Mouse (Mus musculus) left cerebral cortex, postnatal 14 days (tissue): ENCODE data around the gene Cfdp1. TPM values are rescaled to one million over a fixed set of nuclear protein-coding genes. Genes with fewer than 3 reads are reported as not detected.

ENCODE experiments used
- DNase-seq, 2 experiments: peaks; one replicate each; pipeline ENCODE4 v3.0.0; 2021 to 2022; ENCODE audit warnings: low spot score in 2 of 2, mixed read lengths in 1 of 2
- intact Hi-C: fragments of 180-260 bp; cut with DNase I; formaldehyde crosslinking; loops from one replicate; pipeline ENCODE4 v1.15.1; 2025
- total RNA-seq, 2 experiments: library from RNA; stranded (reverse); gene quantifications; 2 replicates each; pipeline ENCODE4 v1.2.3; 2021

Cfdp1 gene
- total RNA-seq, 2 experiments from 2014 or later = 79.4 to 83.6 TPM

DNA sequence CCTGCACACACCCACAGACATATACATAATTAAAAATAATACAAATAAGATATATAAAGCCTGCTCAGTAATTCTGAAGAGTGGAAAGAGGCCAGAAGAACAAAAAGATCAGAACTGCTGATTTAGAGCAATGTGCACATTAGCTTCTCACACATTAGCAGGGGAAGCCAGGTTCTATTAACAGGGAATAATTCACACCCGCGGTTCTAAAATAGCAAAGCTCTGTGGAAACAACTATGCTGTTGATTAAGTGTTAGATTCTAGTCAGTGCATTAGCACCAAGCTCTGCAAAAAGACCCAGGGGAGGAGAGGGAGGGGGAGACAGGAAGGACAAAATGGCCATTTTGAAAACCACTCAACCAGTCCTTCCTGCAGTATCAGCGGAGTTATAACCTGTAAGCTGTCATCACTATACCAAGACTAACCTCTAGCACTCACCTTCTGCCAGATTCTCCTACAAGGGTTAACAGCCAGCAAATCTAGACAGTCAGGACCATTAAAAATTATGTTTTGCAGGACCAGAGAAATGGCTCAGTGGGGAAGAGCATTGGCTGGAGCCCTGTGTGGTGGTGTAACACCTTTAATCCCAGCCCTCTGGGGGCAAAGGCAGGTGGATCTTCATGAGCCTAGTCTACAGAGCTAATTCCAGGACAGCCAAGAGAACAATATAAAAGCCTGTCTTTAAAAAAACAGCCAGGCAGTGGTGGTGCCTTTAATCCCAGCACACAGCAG lies 45.0 kb downstream of the Cfdp1 start:
- DNase-seq = no peak

DNA sequence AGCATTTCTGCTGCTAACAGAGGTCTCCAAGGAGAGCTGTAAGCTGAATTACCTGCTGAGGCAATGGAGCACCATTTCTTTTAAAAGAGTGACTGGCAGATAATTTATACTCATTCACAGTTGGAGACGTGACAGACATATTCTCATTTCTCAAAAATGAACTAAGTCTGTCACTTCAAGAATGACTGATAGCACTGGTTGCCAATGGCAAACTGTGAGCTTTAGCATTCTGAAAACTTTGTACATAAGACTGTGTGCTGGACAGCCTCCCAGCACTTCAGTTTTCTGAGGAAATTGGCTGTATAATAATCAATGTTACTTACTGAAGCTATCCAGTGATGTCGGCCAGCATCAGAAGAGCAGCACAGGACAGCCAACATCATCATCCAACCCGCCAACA lies 46.1 kb downstream of the Cfdp1 start:
- intact Hi-C loops = no loop called here
- DNase-seq = no peak

More for the DNA sequence above, 45.0 kb downstream of the Cfdp1 start:
- intact Hi-C loops = no loop called here

DNA sequence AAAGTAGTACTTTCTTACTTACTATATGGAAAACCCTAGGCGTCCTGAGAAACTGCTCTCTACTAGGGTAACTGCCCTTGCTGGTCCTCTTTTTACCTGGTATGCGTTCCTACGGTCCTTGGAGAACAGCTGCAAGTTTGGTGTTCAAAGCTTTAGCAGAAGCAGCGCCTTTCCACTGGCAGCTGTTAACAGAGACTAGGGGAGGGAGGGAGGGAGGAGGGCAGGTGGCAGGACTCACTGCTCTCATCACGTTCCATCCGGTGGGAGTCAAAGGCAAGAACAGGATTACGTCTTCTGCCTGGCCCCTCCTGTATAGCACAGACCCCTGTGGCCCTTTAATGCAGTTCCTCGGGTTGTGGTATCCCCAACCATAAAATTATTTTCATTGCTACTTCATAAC lies 50.7 kb downstream of the Cfdp1 start:
- intact Hi-C loops = no loop called here
- no peak for DNase-seq

DNA sequence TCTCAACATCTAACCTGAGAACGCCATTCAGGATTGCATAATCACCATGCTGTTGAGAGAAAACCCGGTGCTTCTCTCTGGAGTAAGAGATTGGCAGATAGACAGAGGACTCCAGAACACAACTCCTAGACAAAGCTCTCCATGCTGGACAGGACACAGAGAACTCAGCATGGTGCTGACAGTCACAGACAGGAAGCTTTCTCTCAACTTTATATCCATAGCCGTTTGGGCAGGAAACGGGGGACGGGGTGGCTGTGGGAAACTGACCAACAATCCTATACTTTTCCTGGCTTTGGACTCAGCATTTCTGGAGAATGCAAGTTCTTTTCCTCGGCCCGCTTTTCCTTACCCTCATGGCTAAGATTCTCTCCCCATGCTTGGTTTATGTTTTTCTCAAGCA lies 51.8 kb downstream of the Cfdp1 start:
- intact Hi-C loops = no loop called here
- DNase-seq = no peak

DNA sequence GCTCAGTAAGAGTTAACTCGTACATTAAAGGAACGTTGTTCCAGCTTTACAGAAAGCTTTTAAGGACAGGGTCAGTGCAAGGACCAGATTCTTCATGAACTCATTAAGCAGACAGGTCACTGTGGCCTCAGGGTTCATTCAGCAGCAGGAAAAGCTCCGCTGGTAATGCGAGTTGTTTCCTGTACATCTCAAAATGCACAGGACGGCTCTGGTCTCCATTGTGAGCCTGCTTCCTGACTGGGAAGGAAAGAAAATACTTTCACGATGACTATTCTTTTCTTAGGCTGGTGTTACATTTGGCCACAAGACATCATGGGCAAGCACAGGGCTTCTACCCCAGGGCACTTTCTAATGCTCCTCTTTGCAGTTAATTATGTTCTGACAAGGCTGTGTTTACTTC lies 52.6 kb downstream of the Cfdp1 start:
- DNase-seq = no peak
- intact Hi-C loops = no loop called here

DNA sequence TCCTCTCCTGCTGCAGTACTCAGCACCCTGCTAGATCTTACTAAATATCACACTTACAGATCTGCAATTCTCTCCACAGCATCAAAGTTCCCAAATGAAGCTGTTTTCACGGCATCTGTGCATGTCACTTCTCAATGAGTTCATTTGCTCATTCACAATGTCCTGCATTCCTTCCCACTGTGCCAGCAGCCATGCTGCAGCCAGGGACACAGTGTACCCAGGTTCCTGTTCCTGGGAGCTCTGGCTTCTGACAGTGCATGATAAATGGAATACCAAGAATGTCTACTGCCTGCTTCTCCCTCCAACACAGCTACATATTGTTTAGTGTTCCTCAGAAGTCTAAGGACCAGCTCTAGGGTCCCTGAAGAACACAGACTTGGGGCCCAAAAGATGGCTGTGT lies 57.6 kb downstream of the Cfdp1 start:
- intact Hi-C loops = no loop called here
- peak in 1 of 2 experiments; percentile 69 for DNase-seq

DNA sequence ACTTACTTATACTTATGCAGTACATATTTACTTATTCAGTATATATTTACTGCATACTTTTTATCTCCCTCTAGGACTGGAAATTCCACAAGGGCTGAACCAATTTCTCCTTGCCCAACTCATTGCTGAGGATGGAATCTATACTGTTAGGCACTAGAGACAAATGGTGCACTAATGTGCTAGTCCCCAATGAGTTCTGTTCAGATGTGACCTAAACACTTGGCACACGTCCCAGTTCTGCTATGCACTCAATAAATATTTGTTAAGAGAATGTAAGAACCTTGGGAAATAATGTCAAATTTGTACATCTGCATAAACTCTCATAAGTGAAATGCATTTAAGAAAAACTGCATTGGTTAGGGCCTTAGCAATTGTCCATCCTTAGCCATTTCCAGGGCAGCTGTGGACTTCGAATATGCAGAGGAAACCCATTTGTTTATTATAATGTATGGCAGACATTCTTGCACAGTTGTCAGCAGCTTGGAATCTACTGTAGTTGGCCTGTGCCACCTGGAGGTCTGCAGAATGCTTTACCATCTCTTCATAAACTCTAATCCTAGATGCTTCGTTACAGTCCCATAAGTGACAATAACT lies 60.7 kb downstream of the Cfdp1 start:
- intact Hi-C loops = no loop called here
- no peak for DNase-seq

DNA sequence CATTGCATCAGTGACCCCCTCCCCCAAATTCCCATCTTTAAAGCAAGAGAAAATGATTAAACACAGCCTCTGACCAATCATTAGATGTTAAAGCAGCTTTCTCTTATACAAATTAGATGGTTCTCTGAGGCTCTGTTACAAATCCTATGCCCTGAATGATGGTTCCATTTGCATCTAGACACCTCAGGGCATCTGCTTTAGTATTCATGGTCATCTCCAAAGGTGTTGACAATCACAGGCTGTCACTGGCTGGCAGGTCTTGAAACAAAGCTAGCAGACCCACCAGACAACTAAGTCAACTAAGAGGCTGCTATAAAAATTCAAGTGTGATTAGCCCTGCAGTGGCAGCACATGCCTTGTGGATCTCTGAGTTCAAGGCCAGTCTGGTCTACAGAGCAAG lies 64.5 kb downstream of the Cfdp1 start:
- intact Hi-C loops = no loop called here
- DNase-seq = no peak

DNA sequence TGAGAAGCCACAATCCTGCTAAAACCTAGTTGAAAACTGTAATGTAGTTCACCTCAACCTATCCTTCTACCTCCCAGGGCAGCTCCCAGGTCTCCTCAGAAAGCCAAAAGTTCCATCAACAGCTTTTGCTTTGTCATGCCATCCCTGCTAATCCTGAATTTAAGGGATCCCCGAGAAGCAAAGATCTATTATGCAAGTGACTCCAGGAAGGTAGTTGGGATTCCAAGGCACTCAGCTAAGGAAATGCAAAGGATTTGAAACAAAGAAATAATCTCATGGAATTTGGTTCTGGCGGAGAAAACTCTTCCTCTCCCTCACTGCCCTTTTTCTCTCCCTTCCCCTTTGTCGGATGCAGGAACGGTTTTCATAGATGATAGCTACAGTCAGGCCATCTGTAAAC lies 64.9 kb downstream of the Cfdp1 start:
- intact Hi-C loops = no loop called here

DNA sequence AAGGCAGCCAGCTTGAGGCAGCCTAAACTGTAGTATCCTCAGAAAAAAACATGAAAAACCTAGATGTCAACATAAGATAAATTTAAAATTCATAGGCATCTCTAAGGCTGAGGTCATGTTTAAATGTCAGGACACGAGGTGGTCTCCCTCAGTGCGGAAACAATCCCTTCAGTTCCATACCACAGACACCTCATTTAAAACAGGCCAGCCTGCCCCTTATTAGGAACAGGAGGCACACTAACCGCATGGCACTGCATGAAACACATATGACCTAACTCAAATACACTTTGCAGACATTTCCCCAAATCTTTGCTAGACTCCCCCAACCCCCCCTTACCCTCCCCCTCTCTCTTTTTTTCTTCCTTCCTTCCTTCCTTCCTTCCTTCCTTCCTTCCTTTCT lies 65.6 kb downstream of the Cfdp1 start:
- intact Hi-C loops = no loop called here
- no peak for DNase-seq

More for the DNA sequence above, 64.9 kb downstream of the Cfdp1 start:
- DNase-seq = no peak

DNA sequence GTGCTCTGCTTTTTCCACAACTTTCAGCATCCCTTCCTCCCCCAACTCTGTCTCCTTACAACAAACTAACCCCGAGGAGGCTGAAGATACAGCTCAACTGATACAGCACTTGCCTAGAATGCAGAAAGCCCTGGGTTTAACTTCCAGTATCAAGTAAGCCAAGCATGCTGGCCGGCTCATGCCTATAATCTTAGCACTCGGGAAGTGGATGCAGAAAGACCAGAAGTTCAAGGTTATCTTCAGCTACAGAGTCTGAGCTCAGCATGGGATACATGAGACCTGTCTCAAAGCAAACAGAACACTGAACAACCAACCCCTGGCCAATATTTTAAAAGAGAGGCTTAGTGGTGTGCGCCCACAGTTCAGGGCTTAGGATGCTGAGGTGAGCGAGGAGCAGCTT lies 66.0 kb downstream of the Cfdp1 start:
- intact Hi-C loops = no loop called here

DNA sequence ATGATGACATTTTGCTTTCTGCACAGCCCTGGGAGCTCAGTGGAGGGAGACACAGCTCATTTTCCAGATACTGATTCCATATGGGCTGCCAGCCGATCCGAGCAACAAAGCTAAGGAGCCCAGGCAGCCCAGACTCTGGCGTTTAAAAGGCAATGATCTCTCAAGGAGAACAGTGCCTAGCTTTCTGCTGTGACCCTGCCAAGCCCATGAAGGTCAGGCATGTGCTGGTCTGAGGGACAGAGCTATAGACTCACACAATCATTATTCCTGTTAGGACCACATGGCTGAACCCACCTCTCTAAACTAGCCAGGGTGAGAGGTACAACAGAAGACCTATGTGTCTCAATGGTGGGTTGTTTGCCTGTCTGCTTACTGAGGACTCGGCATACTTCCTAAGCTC lies 66.4 kb downstream of the Cfdp1 start:
- intact Hi-C loops = no loop called here
- DNase-seq = no peak

More for the DNA sequence above, 66.0 kb downstream of the Cfdp1 start:
- no peak for DNase-seq

DNA sequence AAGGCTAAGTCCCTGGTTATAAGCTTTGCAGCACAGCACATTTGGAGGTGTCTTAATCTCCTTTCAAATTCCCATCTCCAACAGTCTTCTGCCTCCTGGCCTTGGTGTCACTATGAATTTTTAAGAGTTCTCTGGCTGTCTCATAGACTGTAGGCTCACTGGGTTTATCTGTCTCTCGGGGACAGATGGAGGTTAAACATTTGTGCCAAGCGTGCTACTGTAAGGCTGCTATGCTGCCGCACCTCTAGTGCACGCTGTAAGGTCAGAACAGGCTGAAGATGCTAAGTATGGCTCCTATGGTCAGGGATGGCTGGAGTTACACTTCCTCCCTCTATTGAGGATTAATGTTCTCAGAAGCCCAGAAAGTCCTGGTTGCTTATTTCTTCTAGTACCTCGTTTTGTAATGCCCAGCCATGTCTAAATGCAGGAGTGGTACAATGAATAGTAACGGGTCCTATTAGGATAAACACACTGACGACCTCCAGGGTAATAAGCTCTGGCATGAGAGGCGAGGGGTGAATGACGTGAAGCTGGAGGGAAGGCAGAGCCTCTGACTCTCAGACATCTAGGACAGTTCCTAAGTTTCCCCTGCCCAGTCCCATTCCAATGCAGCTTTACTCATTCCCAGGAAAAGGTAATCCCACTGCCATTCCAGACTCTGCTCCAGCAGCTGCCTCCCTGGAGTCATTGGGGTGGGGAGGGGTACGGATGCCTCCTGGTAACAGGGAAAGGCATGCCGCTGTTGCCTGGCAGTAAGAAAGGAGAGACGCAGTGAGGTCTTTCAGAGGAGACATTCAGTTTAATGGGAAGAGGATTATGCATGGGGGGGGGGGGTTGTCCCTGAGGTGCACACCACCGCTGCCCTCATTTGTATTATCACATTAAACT lies 67.1 kb downstream of the Cfdp1 start:
- DNase-seq = no peak

DNA sequence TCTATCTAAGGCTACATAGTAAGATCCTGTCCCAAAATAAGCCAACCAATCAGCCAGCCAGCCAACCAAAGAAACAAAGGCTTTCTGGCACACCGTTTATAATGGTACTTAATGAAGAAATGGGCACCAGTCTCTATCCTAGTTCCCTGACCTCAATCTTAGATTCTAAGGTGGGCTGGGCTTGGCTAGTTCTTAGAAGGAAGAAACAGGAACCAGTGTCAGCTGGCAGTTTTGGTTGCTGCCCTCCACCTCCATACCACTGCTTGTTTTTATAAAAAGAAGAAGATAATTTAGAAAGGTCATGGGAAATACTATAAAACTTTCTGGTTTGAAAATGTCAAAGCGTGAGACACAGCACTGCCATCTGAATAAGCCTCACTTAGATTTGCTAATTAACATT lies 68.0 kb downstream of the Cfdp1 start:
- intact Hi-C loops = no loop called here
- no peak for DNase-seq

More for the DNA sequence above, 67.1 kb downstream of the Cfdp1 start:
- intact Hi-C loops = no loop called here

DNA sequence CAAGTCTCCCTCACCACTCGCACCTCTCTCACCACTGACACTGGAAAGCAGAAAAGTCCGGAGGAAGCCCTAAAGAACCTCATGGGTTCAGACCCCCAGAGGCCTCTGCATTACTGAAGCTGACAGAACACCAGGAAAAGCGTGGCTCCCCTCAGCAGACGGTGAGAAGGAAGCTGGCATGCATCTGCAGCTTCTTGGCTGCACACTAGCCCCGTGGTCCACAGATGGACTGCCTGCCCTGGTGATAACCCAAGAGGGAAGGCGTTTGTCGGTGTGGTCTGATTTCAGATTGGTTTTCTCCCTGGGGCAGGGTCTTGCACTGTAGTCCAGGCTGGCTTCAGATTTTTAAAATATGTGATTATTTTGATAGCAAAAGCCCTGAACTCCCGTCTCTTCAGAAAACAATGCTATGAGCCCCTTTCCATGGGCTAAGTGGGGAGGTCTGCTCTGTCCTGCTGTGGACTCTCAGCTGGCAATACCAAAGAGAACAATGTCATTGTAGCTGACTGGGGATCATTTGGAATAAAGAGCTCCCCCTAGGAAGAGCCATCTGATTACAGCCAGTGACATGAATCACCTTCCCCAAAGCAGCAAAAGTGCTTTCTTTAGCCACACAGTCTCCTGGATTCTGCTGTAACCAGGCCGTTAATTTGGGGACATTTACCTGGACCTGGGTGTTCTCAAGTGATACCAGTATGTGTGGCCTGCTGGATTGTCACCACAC lies 71.3 kb downstream of the Cfdp1 start:
- DNase-seq = no peak
- intact Hi-C loops = no loop called here

DNA sequence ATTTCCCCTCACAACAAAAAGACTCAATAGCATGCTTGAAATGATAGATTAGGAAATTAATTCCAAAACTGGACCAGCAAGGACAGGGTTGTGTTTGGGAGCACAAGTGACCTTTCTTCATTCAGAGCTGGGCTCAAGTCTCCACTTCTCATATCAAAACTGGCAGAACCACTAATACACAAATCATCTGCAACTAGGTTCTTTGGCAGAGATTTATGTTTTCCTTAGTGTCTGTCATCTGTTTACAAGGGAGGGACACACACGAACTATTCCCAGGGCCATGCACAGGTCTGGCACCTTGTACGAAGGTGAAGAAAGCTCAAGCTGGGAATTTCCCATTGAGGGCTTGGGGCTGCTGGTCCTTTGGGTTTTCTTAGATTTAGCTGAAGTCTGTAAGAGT lies 71.9 kb downstream of the Cfdp1 start:
- no peak for DNase-seq
- intact Hi-C loops = no loop called here

DNA sequence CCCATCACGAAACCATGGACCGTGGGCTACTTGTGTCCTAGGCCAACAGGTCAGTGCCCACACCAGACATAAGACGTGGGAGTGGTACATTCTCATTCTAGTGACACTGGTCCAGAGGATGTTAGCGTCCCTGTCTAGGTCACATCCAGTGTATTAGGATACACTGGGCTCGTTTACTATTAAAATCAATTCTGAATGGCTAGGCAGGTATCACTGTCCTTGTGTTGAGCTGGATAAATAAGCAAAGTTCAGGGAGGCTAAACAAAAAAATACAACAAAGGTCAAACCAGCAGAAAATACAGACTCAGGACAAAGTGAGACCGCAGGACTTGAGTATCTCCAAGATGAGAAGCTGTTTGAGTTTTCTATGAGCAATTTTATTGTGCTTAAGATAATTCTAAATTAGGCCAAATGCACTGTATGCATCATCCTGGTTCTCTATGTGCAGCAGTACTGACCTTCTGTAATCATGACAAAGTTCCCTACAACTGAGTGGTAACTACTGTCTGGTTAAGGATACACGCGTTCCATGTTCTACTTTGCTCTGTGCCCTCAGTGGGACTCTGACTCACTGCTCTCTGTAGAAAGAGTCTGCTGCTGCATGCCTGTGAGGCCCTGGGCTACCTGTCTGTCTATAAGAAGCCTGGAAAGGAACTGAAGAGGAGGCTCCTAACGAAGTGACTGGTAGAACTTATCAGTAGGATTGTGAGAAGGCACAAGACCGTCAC lies 73.2 kb downstream of the Cfdp1 start:
- intact Hi-C loops = no loop called here

DNA sequence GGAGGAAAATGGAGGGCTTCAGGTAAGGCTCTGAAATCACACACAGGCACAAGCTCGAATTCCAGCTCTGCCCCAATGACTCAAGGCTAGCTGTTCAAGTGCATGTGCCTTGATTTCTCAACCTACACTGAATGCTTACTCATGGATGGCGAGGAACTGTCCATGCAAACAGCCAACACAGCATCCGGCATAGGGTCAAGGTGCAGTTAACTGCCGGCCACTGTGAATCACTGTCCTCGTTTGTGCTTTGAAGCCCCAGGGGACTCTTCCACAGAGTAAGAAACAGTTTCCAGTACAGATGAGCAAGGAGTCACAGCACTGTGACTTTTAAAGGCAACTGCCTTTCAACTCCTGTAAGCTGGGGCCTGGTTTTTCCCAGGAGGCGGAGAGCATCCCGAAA lies 74.4 kb downstream of the Cfdp1 start:
- intact Hi-C loops = no loop called here
- DNase-seq = no peak

More for the DNA sequence above, 73.2 kb downstream of the Cfdp1 start:
- DNase-seq = no peak

DNA sequence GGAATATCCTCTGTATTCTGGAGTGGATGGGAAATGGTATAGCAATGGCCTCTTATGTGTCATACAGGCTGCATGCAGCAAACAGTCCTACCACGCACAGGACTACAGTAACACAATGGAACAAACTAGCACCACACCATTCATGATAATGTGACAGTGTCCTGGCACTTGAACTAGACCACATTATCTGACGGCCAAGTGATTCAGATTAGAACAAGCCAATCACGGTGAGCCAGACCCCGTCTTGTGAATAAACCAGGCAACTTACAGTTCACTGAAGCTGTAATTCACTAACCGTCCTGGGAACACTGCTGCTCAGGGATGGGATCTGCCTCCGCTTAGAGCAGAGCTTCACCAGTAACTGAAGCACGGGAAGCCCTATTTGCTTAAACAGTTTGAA lies 75.3 kb downstream of the Cfdp1 start:
- intact Hi-C loops = no loop called here
- peak in 1 of 2 experiments; percentile 16 for DNase-seq
